In the genomic region with DNA sequence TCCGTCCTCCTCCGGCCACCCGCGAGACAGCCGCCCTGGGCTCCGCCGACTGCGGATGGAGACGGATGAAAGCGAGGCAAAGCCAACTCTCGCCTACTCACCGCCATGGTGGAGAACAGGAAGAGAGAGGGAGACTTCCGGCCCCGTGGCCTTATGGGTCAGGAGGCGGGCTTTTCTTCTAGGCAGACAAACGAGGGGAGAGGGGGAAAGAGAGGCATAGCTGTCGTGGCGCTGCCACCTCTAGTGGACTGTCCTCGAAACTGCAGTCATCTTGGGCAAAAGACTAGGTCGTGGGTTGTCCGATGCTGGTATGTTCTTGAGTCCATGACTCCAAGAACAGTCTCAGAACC, we compare ENCODE assay signal across 7 mouse cellular contexts. TPM values are rescaled to one million over a fixed set of nuclear protein-coding genes. Genes with fewer than 3 reads are reported as not detected.
DNase-seq lines count a peak whose midpoint lies in the region; ATAC-seq and TF ChIP-seq lines count a peak whose summit lies in the region.

A gene (minus strand): TSS at position 182 of the 350 bp plus-strand sequence.

- H3K36me3 ChIP-seq in intestine, postnatal 0 days (ENCODE audit: control insufficient read depth, insufficient read depth): peaks cover 34% of the 10 kb centered on the region
- H3K36me3 ChIP-seq in midbrain, embryonic 12.5 days: peaks cover 38% of the 10 kb centered on the region
- H3K36me3 ChIP-seq in small intestine, adult 2 months (ENCODE audit: control insufficient read depth, insufficient read depth, low read length): peaks cover 28% of the 10 kb centered on the region

- H3K4me2 ChIP-seq in intestine, postnatal 0 days (replicated peaks; ENCODE audit: low read depth): peak within 1 kb of the TSS; percentile 79
- peak within 1 kb of the TSS; percentile 76 for H3K4me2 ChIP-seq in midbrain, embryonic 12.5 days (replicated peaks)

- peak; percentile 68 for TF ChIP-seq POLR2A in small intestine, adult 2 months (IDR thresholded peaks at IDR 0.05; ENCODE audit: low read depth, low read length)

- H3K4me3 ChIP-seq in intestine, postnatal 0 days (ENCODE audit: low read depth, low read length): peak within 1 kb of the TSS; percentile 92
- H3K4me3 ChIP-seq in midbrain, embryonic 12.5 days: peak within 1 kb of the TSS; percentile 85
- peak within 1 kb of the TSS; percentile 91 for H3K4me3 ChIP-seq in small intestine, adult 2 months (ENCODE audit: low read depth, low read length)

- peak within 1 kb of the TSS; percentile 97 for H3K9ac ChIP-seq in intestine, postnatal 0 days (ENCODE audit: low read depth, low read length)
- H3K9ac ChIP-seq in midbrain, embryonic 12.5 days (replicated peaks): peak within 1 kb of the TSS; percentile 97

- no peaks in the 10 kb centered on the region for H3K9me3 ChIP-seq in intestine, postnatal 0 days (ENCODE audit: control insufficient read depth)
- H3K9me3 ChIP-seq in midbrain, embryonic 12.5 days: no peaks in the 10 kb centered on the region

- H3K27me3 ChIP-seq in intestine, postnatal 0 days (replicated peaks; ENCODE audit: control insufficient read depth, insufficient read depth, low read length): no peaks in the 10 kb centered on the region
- H3K27me3 ChIP-seq in midbrain, embryonic 12.5 days: no peaks in the 10 kb centered on the region
- H3K27me3 ChIP-seq in small intestine, adult 2 months (ENCODE audit: control insufficient read depth, insufficient read depth, low read length): no peaks in the 10 kb centered on the region

- under 1% methylated on average over 21 of the region's 21 CpGs for WGBS in intestine, postnatal 0 days
- 0% methylated on average over 21 of the region's 21 CpGs for WGBS in midbrain, embryonic 12.5 days
- 1% methylated on average over 21 of the region's 21 CpGs for WGBS in small intestine, adult 2 months

- peak; percentile 96 for TF ChIP-seq CTCF in intestine, postnatal 0 days (IDR thresholded peaks at IDR 0.05; ENCODE audit: low read depth)
- peak; percentile 87 for TF ChIP-seq CTCF in small intestine, adult 2 months (IDR thresholded peaks at IDR 0.05; ENCODE audit: extremely low read depth, insufficient read length, insufficient replicate concordance, low read depth, low read length)

- ATAC-seq in intestine, postnatal 0 days: peak; percentile 95
- ATAC-seq in midbrain, embryonic 12.5 days (ENCODE audit: low FRiP score, low read depth): peak; percentile 98

- intact Hi-C loops in left cerebral cortex, postnatal 4 days (cut with DNase I): no loop called here

- H3K27ac ChIP-seq in intestine, postnatal 0 days (ENCODE audit: low read depth, low read length): peak within 1 kb of the TSS; percentile 89
- peak within 1 kb of the TSS; percentile 94 for H3K27ac ChIP-seq in midbrain, embryonic 12.5 days (replicated peaks)
- peak within 1 kb of the TSS; percentile 48 for H3K27ac ChIP-seq in small intestine, adult 2 months (ENCODE audit: insufficient read depth, low read depth, low read length)

- peaks cover 4% of the 10 kb centered on the region for H3K4me1 ChIP-seq in intestine, postnatal 0 days (replicated peaks; ENCODE audit: control insufficient read depth, insufficient read depth, low read length)
- peaks cover 17% of the 10 kb centered on the region for H3K4me1 ChIP-seq in midbrain, embryonic 12.5 days
- H3K4me1 ChIP-seq in small intestine, adult 2 months (ENCODE audit: control insufficient read depth, insufficient read depth, insufficient read length, low read length): peaks cover 4% of the 10 kb centered on the region

- DNase-seq in adrenal gland, adult 8-10 months: peak; percentile 91
- peak; percentile 95 for DNase-seq in embryo, embryonic 9.5 days (ENCODE audit: extremely low spot score)
- no peak for DNase-seq in gonadal fat pad, adult 2 months (ENCODE audit: low read depth)
- DNase-seq in left cerebral cortex, postnatal 4 days: peak; percentile 91

RNA-seq across cellular contexts. Expression of the gene that starts here (rescaled TPM):
- 100 to 1,000 TPM; 326 to 545 (median 424) TPM for total RNA-seq in adrenal gland, adult 8-10 months (2022)
- 410 and 531 TPM in 2 replicates for polyA plus RNA-seq in gonadal fat pad, adult 2 months (2012; rRNA removed)
- polyA plus RNA-seq in intestine, postnatal 0 days (2015; fragmentation: Nextera tagmentation; extraction: Ambion mirVana): 268 and 276 TPM in 2 replicates
- 100 to 1,000 TPM; 347 to 361 TPM for total RNA-seq in left cerebral cortex, postnatal 4 days (2021)
- 294 and 304 TPM in 2 replicates for polyA plus RNA-seq in midbrain, embryonic 12.5 days (2016; fragmentation: Nextera tagmentation; extraction: Ambion mirVana)
- 176 and 224 TPM in 2 replicates for polyA plus RNA-seq in small intestine, adult 2 months (2012; rRNA removed)
